In genomic region chrX:110308810-110309209, GRCm38 (mm10) we compare ENCODE assay signal across 19 mouse cellular contexts.
DNase-seq lines count a peak whose midpoint lies in the region; ATAC-seq and TF ChIP-seq lines count a peak whose summit lies in the region.
"Had no signal": no experiment of that assay in that cellular context is flagged by ENCODE, and none has a peak within 500 bp of the region (broad histone marks: within the 10 kb centered on the region; RNA-seq: fewer than 3 reads in every experiment).

No protein-coding gene starts in this region.

- peaks cover 6% of the 10 kb centered on the region; the same call in 1 of the 2 replicates for H3K4me1 ChIP-seq in forebrain, embryonic 12.5 days
- peaks cover 18% of the 10 kb centered on the region for H3K4me1 ChIP-seq in forebrain, embryonic 10.5 days
- no peaks in the 10 kb centered on the region for H3K4me1 ChIP-seq in forebrain, embryonic 16.5 days (replicated peaks; ENCODE audit: control insufficient read depth, insufficient read depth, low read length)
- H3K4me1 ChIP-seq in midbrain, embryonic 12.5 days: 0 out of 2 replicates have a peak, but pooled peaks cover 5% of the 10 kb centered on the region
- H3K4me1 ChIP-seq: heart, embryonic 10.5 days; limb, embryonic 10.5 days had no signal

- H3K36me3 ChIP-seq in forebrain, embryonic 12.5 days (replicated peaks): no peaks in the 10 kb centered on the region
- H3K36me3 ChIP-seq in forebrain, embryonic 10.5 days (replicated peaks): no peaks in the 10 kb centered on the region
- H3K36me3 ChIP-seq in forebrain, embryonic 16.5 days (ENCODE audit: control insufficient read depth, insufficient read depth): no peaks in the 10 kb centered on the region
- H3K36me3 ChIP-seq in midbrain, embryonic 12.5 days: no peaks in the 10 kb centered on the region
- H3K36me3 ChIP-seq: heart, embryonic 10.5 days; limb, embryonic 10.5 days had no signal

- 88% methylated on average over 2 of the region's 2 CpGs for WGBS in forebrain, embryonic 12.5 days
- WGBS in forebrain, embryonic 10.5 days: 88% methylated on average over 2 of the region's 2 CpGs
- WGBS in forebrain, embryonic 16.5 days: 70% methylated on average over 2 of the region's 2 CpGs
- 72% methylated on average over 2 of the region's 2 CpGs for WGBS in midbrain, embryonic 12.5 days

- DNase-seq in forebrain, embryonic 10.5 days (ENCODE audit: extremely low spot score, low spot score): no peak
- DNase-seq in brain, embryonic 14.5 days (ENCODE audit: low read depth): peak; percentile 67
- no peak for DNase-seq in adrenal gland, adult 18-20 months (ENCODE audit: low spot score in 2 of 2)
- no peak for DNase-seq in layer of hippocampus, adult 11-12 months (ENCODE audit: low spot score)
- DNase-seq in cerebellum, postnatal 36 days: no peak
- DNase-seq: cerebellum, adult 9-10 months; embryo, embryonic 11 days; gastrocnemius, postnatal 36 days; kidney, adult 8-10 months; kidney, postnatal 14 days; lung, adult 18-20 months; lung, postnatal 14 days; right cerebral cortex, adult 18-20 months had no signal

- H3K4me2 ChIP-seq in forebrain, embryonic 12.5 days: no peak overlapping the region
- no peak overlapping the region for H3K4me2 ChIP-seq in forebrain, embryonic 16.5 days (ENCODE audit: low read length)
- H3K4me2 ChIP-seq in midbrain, embryonic 12.5 days (replicated peaks): no peak overlapping the region

- TF ChIP-seq CTCF in brain, embryonic 14.5 days (IDR thresholded peaks at IDR 0.05; ENCODE audit: borderline replicate concordance, extremely low read depth, insufficient read depth, insufficient read length): no peak

- H3K27me3 ChIP-seq in forebrain, embryonic 12.5 days: no peaks in the 10 kb centered on the region
- no peaks in the 10 kb centered on the region for H3K27me3 ChIP-seq in forebrain, embryonic 10.5 days (ENCODE audit: poor library complexity, severe bottlenecking)
- no peaks in the 10 kb centered on the region for H3K27me3 ChIP-seq in forebrain, embryonic 16.5 days (replicated peaks; ENCODE audit: control insufficient read depth, insufficient read depth, low read length)
- H3K27me3 ChIP-seq in midbrain, embryonic 12.5 days: no peaks in the 10 kb centered on the region
- H3K27me3 ChIP-seq: CH12.LX had no signal

- H3K27ac ChIP-seq in forebrain, embryonic 12.5 days: no peak overlapping the region
- no peak overlapping the region for H3K27ac ChIP-seq in forebrain, embryonic 10.5 days
- H3K27ac ChIP-seq in forebrain, embryonic 16.5 days (ENCODE audit: low read length): no peak overlapping the region
- H3K27ac ChIP-seq in midbrain, embryonic 12.5 days (replicated peaks): peak overlapping the region; percentile 61; the same call in 1 of the 2 replicates
- H3K27ac ChIP-seq: heart, embryonic 10.5 days; limb, embryonic 10.5 days had no signal

- no peak overlapping the region for H3K4me3 ChIP-seq in forebrain, embryonic 12.5 days (replicated peaks)
- no peak overlapping the region for H3K4me3 ChIP-seq in forebrain, embryonic 10.5 days
- no peak overlapping the region for H3K4me3 ChIP-seq in forebrain, embryonic 16.5 days (replicated peaks; ENCODE audit: low read length)
- no peak overlapping the region for H3K4me3 ChIP-seq in midbrain, embryonic 12.5 days
- H3K4me3 ChIP-seq: heart, embryonic 10.5 days; limb, embryonic 10.5 days had no signal

- ATAC-seq in forebrain, embryonic 12.5 days (ENCODE audit: low FRiP score): peak; percentile 33; the same call in 1 of the 2 replicates
- ATAC-seq in forebrain, embryonic 16.5 days: peak; percentile 78; the same call in 1 of the 2 replicates
- no peak for ATAC-seq in midbrain, embryonic 12.5 days (ENCODE audit: low FRiP score, low read depth)

- TF ChIP-seq POLR2A in brain, embryonic 14.5 days (IDR thresholded peaks at IDR 0.05; ENCODE audit: borderline replicate concordance, extremely low read depth, insufficient read depth, insufficient read length, poor library complexity, severe bottlenecking): no peak

- no peak overlapping the region for H3K9ac ChIP-seq in forebrain, embryonic 12.5 days
- no peak overlapping the region for H3K9ac ChIP-seq in forebrain, embryonic 16.5 days (replicated peaks; ENCODE audit: low read depth, low read length)
- no peak overlapping the region for H3K9ac ChIP-seq in midbrain, embryonic 12.5 days (replicated peaks)

- H3K9me3 ChIP-seq in forebrain, embryonic 12.5 days: no peaks in the 10 kb centered on the region
- H3K9me3 ChIP-seq in forebrain, embryonic 10.5 days: no peaks in the 10 kb centered on the region
- no peaks in the 10 kb centered on the region for H3K9me3 ChIP-seq in forebrain, embryonic 16.5 days (ENCODE audit: control insufficient read depth, low read length)
- H3K9me3 ChIP-seq in midbrain, embryonic 12.5 days: no peaks in the 10 kb centered on the region
- H3K9me3 ChIP-seq: heart, embryonic 10.5 days; limb, embryonic 10.5 days had no signal
